Mouse (Mus musculus): Measurements from ENCODE around the gene Slc6a9.

Slc6a9 gene

GRCm38 (mm10) chr4:117841566-117841965 lies 7.3 kb downstream of the Slc6a9 start:
- DNase-seq: no peak

- DNase-seq: no peak
These were observed 8.8 kb downstream of the Slc6a9 start for GRCm38 (mm10) chr4:117843101-117843500.

- DNase-seq: no peak
These were observed 10.2 kb downstream of the Slc6a9 start for GRCm38 (mm10) chr4:117844467-117844866.

- DNase-seq: no peak
These were observed 11.0 kb downstream of the Slc6a9 start for GRCm38 (mm10) chr4:117845316-117845715.

GRCm38 (mm10) chr4:117846261-117846660 lies 12.0 kb downstream of the Slc6a9 start:
- no peak for DNase-seq

GRCm38 (mm10) chr4:117847011-117847410 lies 12.7 kb downstream of the Slc6a9 start:
- no peak for DNase-seq

GRCm38 (mm10) chr4:117849063-117849462 lies 14.8 kb downstream of the Slc6a9 start:
- DNase-seq: no peak

- no peak for DNase-seq
These were observed 15.2 kb downstream of the Slc6a9 start for GRCm38 (mm10) chr4:117849506-117849905.

GRCm38 (mm10) chr4:117850176-117850575 lies 15.9 kb downstream of the Slc6a9 start:
- DNase-seq: no peak

GRCm38 (mm10) chr4:117850871-117851270 lies 16.6 kb downstream of the Slc6a9 start:
- no peak for DNase-seq

- DNase-seq: no peak
These were observed 18.0 kb downstream of the Slc6a9 start for GRCm38 (mm10) chr4:117852152-117852868.

- DNase-seq: no peak
These were observed 20.8 kb downstream of the Slc6a9 start for GRCm38 (mm10) chr4:117855146-117855545.

- DNase-seq: peak; percentile 78
These were observed 24.5 kb downstream of the Slc6a9 start for GRCm38 (mm10) chr4:117858794-117859193.

- DNase-seq: no peak
These were observed 26.3 kb downstream of the Slc6a9 start for GRCm38 (mm10) chr4:117860570-117860969.

GRCm38 (mm10) chr4:117862823-117863222 lies 28.5 kb downstream of the Slc6a9 start:
- no peak for DNase-seq

- DNase-seq: peak; percentile 82
These were observed 31.8 kb downstream of the Slc6a9 start for GRCm38 (mm10) chr4:117866083-117866482.

GRCm38 (mm10) chr4:117867000-117867399 lies 32.7 kb downstream of the Slc6a9 start:
- DNase-seq: no peak

GRCm38 (mm10) chr4:117867823-117868222 lies 33.5 kb downstream of the Slc6a9 start:
- peak; percentile 70 for DNase-seq

GRCm38 (mm10) chr4:117869317-117869716 lies 35.0 kb downstream of the Slc6a9 start:
- no peak for DNase-seq

- DNase-seq: no peak
These were observed 36.1 kb downstream of the Slc6a9 start for GRCm38 (mm10) chr4:117870437-117870836.

GRCm38 (mm10) chr4:117871787-117872186 lies 37.5 kb downstream of the Slc6a9 start:
- DNase-seq: no peak

GRCm38 (mm10) chr4:117872471-117872886 lies 38.2 kb downstream of the Slc6a9 start, which contains the start of gene Ccdc24:
Gene Ccdc24 (minus strand): TSS chr4:117872557.
- peak; percentile 17 for DNase-seq

- no peak for DNase-seq
These were observed 39.3 kb downstream of the Slc6a9 start for GRCm38 (mm10) chr4:117873615-117874014.

- DNase-seq: no peak
These were observed 44.0 kb downstream of the Slc6a9 start for GRCm38 (mm10) chr4:117878301-117878700.

GRCm38 (mm10) chr4:117878703-117879102 lies 44.4 kb downstream of the Slc6a9 start:
- DNase-seq: no peak
